32 mouse cellular contexts compared by ENCODE assay signal in the genomic region with DNA sequence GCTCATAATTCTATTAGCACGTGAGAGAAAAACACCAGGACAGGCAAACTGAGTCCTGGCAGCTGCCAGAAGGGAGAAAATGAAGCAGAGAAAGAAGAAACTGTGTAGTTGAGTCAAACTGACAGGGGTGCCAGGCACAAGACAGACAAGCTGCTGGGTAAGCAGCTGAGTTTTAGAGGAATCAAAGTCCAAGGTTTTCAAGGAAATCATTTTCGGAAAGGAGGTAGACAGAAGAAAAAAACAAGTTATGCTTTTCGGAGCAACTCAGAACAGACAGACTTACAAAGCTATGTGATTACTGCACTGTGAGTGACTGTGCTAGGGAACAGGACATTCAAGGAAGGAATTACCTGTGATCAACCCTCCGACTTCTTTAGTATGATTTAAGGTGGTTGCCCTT.
"Had no signal": no experiment of that assay in that cellular context is flagged by ENCODE, and none has a peak within 500 bp of the region (broad histone marks: within the 10 kb centered on the region; RNA-seq: fewer than 3 reads in every experiment).

No protein-coding gene starts in this region.

- H3K9ac ChIP-seq: heart, embryonic 12.5 days; heart, embryonic 13.5 days; heart, embryonic 15.5 days; hindbrain, embryonic 12.5 days; hindbrain, embryonic 13.5 days; hindbrain, embryonic 14.5 days; hindbrain, embryonic 15.5 days; intestine, embryonic 15.5 days had no signal

- H3K4me2 ChIP-seq: heart, embryonic 11.5 days; heart, embryonic 12.5 days; heart, embryonic 13.5 days; heart, embryonic 15.5 days; hindbrain, embryonic 12.5 days; hindbrain, embryonic 13.5 days; hindbrain, embryonic 14.5 days; hindbrain, embryonic 15.5 days; intestine, embryonic 15.5 days had no signal

- H3K36me3 ChIP-seq: heart, embryonic 10.5 days; heart, embryonic 12.5 days; heart, embryonic 13.5 days; heart, embryonic 15.5 days; hindbrain, embryonic 10.5 days; hindbrain, embryonic 12.5 days; hindbrain, embryonic 13.5 days; hindbrain, embryonic 15.5 days; intestine, embryonic 15.5 days had no signal

- H3K27ac ChIP-seq: heart, adult 2 months; heart, embryonic 10.5 days; heart, embryonic 13.5 days; heart, embryonic 15.5 days; hindbrain, embryonic 10.5 days; hindbrain, embryonic 12.5 days; hindbrain, embryonic 13.5 days; hindbrain, embryonic 14.5 days; hindbrain, embryonic 15.5 days; hindbrain, postnatal 0 days; intestine, embryonic 15.5 days; kidney, postnatal 0 days; layer of hippocampus, adult 2 months; left cerebral cortex, adult 2 months had no signal

- H3K27me3 ChIP-seq: heart, embryonic 12.5 days; heart, embryonic 13.5 days; heart, embryonic 15.5 days; hindbrain, embryonic 12.5 days; hindbrain, embryonic 13.5 days; hindbrain, embryonic 15.5 days; intestine, embryonic 15.5 days had no signal

- H3K9me3 ChIP-seq: heart, embryonic 10.5 days; heart, embryonic 12.5 days; heart, embryonic 15.5 days; hindbrain, embryonic 13.5 days; hindbrain, embryonic 15.5 days; intestine, embryonic 15.5 days had no signal

- ATAC-seq: hindbrain, embryonic 16.5 days; hindbrain, postnatal 0 days; inflammation-experienced regulatory T-cells, adult 6 months; intestine, embryonic 15.5 days; intestine, embryonic 16.5 days; intestine, postnatal 0 days had no signal

- DNase-seq: heart, adult 2 months; heart, postnatal 10 days; heart, postnatal 14 days; heart, postnatal 36 days; heart, postnatal 4 days; kidney, adult 11 months; kidney, adult 18-20 months; kidney, postnatal 10 days; kidney, postnatal 14 days; kidney, postnatal 25 days; kidney, postnatal 4 days; layer of hippocampus, adult 9-11 months; layer of hippocampus, postnatal 36 days had no signal

- H3K4me1 ChIP-seq: heart, embryonic 10.5 days; heart, embryonic 12.5 days; heart, embryonic 13.5 days; heart, embryonic 15.5 days; hindbrain, embryonic 10.5 days; hindbrain, embryonic 12.5 days; hindbrain, embryonic 13.5 days; hindbrain, embryonic 15.5 days; intestine, embryonic 15.5 days had no signal

- H3K4me3 ChIP-seq: heart, adult 2 months; heart, embryonic 10.5 days; heart, embryonic 12.5 days; heart, embryonic 13.5 days; heart, embryonic 15.5 days; hindbrain, embryonic 10.5 days; hindbrain, embryonic 12.5 days; hindbrain, embryonic 13.5 days; hindbrain, embryonic 15.5 days; intestine, embryonic 15.5 days; layer of hippocampus, adult 2 months; left cerebral cortex, adult 2 months had no signal
